Mouse (Mus musculus) retina, postnatal 7 days (tissue): ENCODE results near the gene Iffo2.

Experiments
- DNase-seq: peaks from one replicate; pipeline ENCODE4 v3.0.0-alpha.2; 2012; ENCODE audit warnings: low read depth, low spot score

Iffo2 gene

DNA sequence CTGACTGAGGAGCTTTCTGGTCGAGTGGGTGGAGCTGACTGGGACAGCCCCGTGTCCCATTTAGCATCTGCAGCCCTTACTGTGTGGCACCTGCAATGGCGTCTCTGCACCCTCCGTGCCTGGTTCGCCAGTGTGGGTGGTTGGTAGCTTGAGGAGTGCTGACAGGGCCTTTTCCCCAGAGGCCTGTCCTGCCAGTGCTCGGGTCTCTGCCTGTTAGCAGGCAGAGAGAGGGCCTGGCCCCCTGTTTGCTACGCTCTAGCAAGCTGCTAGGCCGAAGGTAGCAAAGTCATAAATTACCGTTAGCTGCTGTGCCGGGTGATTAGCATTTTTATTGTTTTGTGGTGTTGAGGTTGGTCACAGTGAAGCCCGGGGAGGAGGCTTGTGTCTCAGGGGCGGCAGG is 109.5 kb downstream of the Iffo2 start:
- DNase-seq: no peak

DNA sequence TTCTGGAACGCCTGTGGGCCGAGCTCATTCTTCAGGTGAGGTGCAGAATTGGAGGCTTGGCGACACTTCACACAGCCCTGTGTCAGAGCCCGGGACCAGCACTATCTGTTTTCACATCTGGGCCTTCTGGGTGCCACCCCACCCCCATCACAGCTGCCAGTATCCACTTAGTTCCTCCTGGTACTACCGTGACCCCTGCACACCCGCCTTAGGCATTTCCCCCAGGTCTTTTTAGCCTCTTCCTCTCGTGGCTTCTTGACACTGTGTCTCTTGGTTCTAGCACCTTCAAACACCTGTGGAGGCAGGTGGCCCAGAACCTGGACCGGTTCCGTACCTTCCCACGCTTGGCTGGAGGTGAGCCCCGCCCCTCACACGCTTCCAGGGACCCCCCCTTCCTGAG is 110.0 kb downstream of the Iffo2 start:
- no peak for DNase-seq

DNA sequence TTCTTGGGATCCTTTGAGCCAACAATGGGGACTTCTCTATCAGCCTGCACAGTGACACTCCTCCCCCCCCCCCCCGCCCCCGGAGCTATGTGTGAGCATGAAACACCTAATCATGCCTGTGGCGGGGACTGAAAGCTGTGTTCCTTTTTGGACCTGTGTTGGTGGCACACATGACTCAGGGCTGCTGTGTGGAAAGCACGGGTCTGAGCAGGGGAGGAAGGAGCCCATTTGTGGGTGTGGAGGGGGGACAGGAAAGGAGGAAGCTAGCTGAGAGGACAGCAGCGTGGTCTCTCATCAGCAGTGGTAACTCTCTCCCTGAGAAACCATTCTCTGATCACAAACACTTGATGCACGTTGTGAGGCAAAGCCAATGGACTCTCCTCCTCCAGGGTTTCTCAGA is 110.4 kb downstream of the Iffo2 start:
- no peak for DNase-seq

DNA sequence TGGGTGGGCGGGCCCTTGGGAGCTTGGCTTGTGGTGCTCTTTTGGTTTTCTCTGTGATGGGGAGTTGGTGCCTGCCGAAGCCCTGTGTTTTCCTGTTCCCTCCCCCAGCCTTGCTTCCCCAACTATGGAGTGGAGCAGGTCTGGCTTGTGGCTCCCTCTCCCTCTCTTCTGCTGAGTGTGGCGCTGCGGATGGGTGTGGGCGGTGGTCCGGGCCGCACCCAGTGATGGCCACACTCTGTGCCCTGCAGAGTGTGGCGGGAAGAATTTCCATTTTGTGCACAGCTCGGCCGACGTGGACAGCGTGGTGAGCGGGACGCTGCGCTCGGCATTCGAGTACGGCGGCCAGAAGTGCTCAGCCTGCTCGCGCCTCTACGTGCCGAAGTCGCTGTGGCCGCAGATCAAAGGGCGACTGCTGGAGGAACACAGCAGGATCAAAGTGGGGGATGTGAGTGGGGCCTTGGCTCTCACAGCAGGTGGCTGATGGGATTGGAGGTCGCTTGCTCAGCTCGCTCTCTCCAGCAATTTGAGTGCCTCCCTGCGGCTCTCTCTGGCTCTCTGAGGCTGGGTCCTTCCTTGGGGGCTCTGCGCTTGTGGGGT is 111.6 kb downstream of the Iffo2 start:
- no peak for DNase-seq

DNA sequence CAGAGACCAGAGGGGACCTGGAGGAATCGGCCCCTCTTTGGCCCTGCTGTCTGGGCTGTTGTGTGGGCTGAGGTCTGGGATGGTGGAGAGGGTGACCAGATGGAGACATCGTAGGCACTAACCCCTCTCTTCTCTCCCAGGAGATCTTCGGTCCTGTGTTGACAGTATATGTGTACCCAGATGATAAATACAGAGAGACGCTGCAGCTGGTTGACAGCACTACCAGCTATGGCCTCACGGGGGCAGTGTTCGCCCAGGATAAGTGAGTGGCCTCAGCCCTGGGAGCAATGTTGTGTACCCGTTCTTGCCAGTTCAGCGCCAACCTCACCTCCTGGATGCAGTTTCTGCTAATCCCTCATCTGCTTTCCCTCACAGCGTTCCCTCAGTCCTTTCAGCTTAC is 113.6 kb downstream of the Iffo2 start:
- DNase-seq: peak; percentile 72

DNA sequence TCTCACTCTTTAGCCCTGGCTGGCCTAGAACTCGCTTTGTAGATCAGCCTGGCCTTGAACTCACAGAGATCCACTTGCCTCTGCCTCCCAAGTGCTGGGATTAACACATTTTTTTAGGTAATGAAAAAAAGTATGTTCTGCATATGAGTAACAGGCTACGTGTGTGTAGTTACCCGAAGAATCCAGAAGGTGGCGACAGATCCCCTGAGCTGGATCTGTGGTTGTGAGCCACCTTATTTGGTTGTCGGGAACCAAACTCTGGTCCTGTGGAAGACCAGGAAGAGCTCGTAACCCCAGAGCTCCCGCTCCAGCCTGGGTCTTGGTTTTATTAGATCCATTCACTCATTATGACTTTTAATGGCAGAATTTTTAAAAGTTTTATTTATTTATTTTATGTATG is 116.6 kb downstream of the Iffo2 start:
- no peak for DNase-seq

DNA sequence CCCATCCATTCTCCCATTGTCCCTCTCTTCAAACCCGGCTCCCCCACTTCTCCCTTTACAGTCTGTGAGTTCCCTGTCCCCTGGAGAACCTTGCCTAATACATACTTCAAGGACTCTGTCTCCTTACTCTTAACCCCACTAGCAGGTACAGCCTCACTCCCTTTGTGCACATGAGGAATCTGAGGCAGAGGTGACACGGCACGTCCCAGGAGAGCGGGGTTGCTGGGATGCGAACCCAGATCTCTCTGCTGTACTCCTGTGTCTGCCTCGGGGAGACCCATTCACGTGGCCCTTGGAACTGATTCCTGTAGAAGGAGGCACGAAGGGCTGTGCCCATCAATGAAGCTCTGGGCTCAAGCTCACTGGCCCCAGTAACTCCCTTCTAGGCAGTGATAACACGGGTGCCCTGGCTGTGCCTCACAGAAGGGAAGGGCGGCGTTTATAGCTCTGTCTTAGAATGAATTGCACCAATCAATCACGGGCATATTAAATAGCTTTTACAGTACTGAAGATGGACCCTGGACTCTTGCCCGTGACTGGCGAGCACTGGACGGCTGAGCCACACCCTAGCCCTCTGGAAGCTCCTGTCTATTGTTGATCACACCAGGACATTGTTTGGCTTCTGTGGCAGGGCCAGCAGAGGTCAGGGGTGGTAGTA is 119.9 kb downstream of the Iffo2 start:
- no peak for DNase-seq

DNA sequence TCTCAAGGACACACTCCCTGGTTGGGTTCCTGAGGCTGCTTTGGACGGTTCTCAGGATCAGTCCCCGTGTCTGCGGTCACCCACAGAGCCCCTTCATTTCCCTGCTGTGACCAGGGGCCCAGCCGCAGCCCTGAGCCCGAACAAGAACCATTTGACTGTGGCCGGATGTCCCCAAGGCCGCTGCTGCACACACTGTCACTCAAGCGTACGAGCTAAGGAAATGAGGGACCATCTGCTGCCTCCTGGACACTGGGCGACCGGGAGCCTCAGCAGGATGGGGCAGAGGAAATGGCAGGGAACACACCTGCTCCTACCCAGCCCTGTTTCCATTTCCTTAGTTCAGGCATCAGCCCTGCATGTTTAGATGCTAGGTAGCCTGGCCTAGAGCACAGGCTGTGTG is 120.6 kb downstream of the Iffo2 start:
- no peak for DNase-seq

DNA sequence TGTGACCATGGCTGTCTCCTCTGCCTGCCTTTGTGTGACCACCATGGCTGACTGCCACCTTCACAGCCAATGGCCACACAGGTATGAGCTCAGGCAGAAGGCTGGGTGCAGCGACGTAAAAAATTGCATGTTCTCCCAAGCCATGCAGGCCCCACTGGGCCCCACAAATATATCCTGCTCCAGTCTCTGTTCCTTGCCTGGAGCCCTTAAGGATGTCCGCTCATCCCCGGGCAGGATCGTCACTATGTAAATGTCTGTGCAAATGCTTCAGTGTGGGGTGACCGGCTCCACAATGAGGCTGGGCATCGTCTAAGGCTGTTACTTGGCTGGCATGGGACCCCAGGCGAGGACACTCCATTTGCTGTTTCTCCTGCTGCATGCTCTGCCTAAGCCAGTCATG is 122.9 kb downstream of the Iffo2 start, which contains the start of gene Tas1r2:
Gene Tas1r2 (plus strand): TSS at position 301 of the 400 bp plus-strand sequence.
- DNase-seq: no peak

DNA sequence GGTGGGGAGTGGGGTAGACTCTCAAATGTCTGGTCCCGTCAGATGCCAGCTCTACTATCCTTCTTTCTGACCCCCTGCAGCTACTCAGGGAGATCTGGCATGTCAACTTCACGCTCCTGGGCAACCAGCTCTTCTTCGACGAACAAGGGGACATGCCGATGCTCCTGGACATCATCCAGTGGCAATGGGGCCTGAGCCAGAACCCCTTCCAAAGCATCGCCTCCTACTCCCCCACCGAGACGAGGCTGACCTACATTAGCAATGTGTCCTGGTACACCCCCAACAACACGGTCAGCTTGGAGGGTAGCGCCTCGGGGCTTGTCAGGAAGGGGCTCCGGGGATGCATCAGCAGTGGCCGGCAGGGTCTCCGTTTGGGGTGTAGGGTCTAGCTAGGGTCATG is 131.5 kb downstream of the Iffo2 start:
- DNase-seq: no peak

DNA sequence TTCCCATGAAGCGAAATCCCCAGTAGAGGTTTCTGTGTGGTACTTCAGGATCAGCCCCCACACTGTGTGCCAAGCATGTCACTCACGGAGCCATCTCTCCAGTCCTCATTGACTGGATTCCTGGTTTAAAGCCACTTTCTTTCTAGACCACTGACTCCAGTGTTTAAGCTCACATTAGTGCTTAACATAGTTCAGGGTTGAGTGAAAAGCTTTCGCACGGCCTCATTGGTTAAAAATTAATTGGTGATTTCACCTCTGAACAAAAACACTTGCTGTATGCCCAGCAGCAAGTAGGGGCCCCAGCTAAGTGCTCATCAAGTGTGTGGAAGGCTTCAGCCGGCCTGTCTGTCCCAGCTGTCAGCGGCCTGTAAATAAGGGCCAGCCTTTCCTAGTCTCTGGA is 137.3 kb downstream of the Iffo2 start:
- DNase-seq: no peak

DNA sequence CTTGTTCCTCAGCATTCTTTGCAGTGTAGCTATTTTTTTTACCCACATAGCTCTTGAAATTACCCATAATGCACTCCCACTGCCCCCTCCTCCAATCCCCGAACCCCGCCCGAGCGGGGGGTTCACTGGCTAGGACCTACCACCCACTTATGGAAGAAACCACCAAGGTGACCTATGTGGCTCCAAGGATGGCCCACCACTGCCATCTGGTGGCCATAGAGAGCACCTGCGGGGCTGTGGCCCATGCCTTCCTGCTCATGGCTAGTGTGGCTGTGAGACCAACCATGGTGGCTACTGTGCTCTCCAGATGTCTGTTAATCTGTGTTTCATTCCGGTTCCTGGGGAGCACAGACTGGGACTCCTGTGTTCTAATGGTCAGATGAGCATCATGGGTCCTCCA is 139.5 kb downstream of the Iffo2 start:
- DNase-seq: peak; percentile 74
